Mouse (Mus musculus) small intestine, adult 2 months (tissue): ENCODE results near the gene Rpn1.

Experiments used
- CTCF ChIP-seq: fragments of 200-500 bp; IDR thresholded peaks from 2 replicates; pipeline ENCODE4 v1.5.1; 2012; ENCODE audit warnings: low read depth, mild to moderate bottlenecking, control low read depth, inconsistent platforms, low read length, moderate library complexity, mixed read lengths; ENCODE audit not compliant: insufficient replicate concordance, insufficient read length; ENCODE audit errors: extremely low read depth
- POLR2A ChIP-seq: fragments of 200-500 bp; IDR thresholded peaks from 2 replicates; pipeline ENCODE4 v1.6.1; 2012; ENCODE audit warnings: low read depth, mild to moderate bottlenecking, control low read depth, inconsistent platforms, low read length, moderate library complexity

- no peak for TF ChIP-seq CTCF
- no peak for TF ChIP-seq POLR2A
Observed at GRCm38 (mm10) chr6:88062398-88062797, 21.9 kb upstream of the Rpn1 start.
